Mouse (Mus musculus) layer of hippocampus, adult 11-12 months (tissue): ENCODE data around the gene Copz1.
"Not testable (repeated sequence)": the region's sequence is repeated elsewhere in the genome, so short reads cannot be mapped to it uniquely, and the experiment has no call there.

Experiments
- DNase-seq: peaks from one replicate; pipeline ENCODE4 v3.0.0; 2022; ENCODE audit warnings: low spot score

Copz1 gene

DNA sequence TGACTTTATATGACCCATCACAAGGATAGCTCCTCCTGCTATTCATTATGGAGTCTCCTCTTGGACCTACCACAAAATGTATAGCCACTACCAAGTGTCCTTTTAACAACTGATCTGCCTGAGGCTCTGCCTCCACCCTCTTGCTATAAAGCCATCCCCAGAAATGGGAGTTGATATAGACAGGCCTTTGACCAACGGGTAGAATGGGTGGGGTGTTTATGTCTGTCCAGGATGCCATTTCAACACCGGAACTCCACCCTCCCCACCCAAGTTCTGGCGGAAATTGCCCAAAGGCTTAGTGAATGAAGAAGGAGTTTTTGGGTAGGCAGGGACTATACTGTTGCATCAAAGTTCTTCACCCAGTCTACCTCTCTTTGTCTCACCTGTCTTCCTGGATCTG is 19.9 kb upstream of the Copz1 start:
- DNase-seq = no peak

DNA sequence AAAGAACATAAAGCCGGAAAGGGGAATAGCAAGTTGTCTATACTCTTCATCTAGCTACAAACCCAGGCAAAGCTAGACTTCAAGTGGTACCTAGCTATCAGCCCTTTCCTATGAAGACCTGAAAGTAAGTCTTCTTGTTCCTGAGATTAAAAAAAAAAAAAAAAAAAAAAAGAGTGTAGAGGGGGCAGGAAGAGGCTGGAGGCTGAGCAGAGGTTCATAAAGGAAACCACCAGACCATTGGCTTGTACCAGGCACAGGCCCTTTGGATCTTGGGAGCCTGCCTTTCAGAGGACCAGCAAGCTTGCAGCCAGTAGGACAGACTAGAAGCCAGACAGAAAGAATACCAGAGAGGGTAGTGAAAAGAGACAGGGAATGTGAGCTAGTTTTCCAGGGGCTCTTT is 19.2 kb upstream of the Copz1 start:
- no peak for DNase-seq

DNA sequence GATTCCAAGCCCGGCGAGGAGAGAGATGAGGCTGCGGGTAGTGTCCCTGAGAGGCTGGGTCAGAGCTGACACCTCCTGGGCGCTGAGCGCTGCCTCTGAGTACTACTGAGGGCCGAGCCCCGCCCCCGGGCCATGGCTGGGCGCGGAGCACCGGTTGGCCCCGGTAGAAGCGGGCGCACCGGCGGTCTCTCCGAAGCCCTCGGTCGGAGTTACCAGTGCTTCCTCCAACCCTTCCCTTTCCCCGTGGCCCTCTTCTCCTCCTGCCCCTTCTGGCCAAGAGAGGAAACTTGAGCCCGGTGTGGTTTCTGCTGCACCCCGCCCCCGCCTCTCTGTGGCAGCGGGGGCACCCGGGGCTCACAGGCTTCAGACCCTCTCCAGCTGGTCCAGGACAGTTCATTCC is 17.3 kb upstream of the Copz1 start:
- DNase-seq = no peak

DNA sequence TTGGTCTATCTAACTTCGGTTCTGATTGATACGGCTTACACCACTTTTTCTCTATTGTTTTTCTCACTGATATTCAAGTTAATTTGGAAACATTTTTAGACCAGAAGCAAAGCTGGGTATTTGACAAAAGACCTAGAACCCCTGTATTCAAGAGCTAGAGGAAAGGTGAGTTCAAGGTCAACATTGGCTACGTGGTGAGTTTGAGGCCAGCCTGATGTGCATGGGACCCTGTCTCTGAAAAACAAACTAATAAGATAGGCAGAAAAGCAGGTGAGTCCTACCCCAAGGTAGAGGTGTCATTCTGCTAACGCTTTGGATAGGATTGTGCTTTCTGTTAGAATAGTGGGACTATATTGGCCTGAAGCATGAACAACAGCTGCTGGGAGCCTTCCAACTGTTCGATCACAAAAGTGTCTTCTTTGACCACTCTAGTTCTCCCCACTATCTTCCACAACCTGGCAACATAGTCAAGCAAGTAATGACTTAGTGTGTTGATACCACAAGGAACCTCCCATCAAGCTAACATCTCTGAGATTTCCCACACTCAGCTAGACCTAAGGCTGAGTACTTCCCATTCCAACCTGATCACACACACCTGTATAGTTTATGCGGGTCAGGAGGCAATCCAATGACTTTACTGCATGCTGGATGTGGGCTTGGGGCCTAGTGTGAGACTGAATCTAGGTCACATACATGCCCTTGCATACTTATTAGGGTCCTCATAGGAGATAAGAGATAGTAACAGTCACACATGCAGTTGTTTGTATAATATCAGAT is 16.1 kb upstream of the Copz1 start:
- DNase-seq = no peak

DNA sequence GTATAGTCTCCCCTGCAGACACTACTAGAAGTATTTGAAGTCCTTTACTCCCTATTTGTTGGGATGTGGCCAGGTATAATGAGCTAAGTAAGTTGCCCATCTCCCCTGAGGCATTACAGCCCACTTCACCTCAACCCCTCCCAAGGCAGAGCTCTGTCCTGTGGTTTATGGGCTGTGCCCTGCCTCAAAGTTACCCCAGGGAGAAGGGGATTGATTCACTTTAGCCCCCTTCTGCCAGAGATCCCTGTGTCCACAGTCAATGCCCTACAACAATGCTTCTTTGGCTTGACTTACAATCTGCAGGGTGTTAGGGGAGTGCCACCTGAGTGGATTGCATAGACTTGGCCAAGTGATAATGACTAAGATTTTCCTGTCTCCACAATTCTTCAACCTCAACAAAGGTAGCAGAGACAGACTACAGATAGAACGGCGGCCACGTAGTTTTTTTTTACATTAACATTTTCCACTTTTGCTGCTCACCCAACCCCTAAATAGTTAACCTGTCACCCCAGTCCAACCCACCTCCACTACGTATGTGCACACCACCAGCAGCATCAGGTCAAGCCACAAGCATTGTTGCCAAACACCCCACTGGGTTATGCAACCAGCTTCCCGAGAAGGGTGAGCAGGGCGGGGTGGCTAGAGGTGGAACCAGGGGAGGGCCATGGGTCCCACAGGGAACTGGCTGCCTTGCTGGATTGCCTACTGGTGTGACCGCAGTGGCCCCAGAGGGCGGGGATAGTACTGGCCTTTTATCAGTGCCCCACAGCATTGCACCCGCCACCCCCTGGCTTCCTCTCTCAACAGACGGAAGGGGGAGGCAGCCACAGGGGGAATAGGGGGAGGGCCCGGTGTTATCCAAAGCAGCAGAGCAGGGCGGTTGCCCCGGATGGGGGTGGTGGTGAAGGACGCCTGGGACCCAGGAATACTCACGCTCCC is 14.5 kb upstream of the Copz1 start, which contains the start of gene Nfe2:
Gene Nfe2, minus strand, starts transcription at position 614 of the 939 bp plus-strand sequence.
- peak; percentile 50 for DNase-seq

DNA sequence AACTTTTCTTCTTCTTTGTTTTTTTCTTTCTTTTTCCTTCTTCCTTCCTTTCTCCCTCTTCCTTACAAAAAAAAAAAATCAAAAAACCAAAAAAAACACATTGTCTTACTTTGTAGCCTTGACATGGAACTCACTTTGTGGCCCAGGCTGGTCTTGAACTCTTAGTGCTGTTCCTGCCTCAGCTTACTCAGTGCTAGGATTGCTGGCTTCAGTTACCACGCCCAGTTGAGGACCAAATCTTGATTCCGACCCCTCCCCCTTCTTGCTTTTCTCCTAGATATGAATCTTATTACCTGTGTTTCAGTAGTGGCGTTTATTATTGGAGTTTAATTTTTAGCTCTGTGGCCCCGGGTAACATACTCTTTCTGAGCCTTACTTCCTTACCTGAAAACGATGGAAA is 13.4 kb upstream of the Copz1 start:
- DNase-seq = no peak

DNA sequence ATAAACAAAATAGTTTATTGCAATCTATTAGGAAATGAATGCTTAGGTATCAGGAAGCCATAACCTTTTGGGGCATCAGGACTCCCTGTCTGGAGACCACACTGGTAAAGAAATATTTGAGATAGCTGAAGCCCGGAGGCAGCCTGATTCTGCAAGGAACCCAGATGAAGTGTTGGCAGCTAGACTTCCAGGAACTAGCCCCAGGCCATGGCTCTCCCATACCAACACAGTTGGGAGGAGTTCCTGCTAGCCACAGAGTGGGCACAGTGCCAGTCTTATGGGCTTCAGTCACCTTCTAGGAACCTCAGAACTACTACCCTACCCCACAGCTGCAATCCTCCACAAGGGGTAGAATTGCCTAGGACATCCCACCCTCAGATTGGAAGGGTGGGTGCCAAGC is 12.5 kb upstream of the Copz1 start:
- DNase-seq = no peak

DNA sequence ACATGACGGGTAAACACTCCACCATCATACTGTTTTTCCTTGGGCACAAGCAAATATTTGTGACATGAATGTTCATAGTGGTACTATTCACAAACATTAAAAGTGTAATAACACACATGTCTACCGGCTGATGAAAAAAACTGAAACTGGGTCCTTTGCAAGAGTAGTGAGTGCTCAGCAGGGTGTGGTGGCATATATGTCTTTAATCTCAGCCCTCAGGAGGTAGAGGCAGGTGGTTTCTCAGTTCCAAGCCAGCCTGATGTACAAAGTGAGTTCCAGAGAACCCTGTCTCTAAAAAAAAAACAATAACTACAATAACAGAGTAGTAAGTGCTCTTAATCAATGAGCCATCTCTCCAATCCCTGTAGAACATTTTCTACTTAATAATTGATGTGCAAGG is 7.7 kb upstream of the Copz1 start:
- no peak for DNase-seq

DNA sequence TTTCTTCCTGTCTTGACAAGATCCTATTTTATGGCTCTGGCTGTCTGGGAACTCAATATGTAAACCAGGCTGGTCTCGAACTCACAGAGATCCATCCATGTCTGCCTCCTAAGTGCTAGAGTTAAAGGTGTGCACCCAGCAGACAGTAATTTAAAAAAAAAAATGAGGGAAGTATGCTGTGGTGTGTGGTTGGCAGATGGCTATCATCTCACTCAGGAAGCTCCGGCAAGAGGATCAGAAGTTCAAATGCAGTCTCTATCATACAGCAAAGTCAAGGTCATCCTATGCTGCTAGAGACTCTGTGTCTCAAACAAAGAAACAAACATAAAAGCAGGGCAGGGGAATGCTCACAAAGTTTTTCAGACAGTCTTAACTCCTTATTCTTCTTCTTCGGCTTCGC is 3.6 kb upstream of the Copz1 start:
- DNase-seq = no peak

DNA sequence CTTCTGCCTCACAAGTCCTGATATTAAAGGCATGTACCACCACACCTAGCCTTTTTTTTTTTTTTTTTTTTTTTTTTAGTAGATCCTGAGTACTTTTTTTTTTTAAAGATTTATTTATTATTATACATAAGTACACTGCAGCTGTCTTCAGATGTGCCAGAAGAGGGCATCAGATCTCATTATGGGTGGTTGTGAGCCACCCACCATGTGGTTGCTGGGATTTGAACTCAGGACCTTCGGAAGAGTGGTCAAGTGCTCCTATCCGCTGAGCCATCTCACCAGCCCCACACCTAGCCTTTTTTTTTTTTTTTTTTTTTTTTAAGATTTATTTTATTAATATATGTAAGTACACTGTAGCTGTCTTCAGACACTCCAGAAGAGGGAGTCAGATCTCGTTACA is 3.4 kb downstream of the Copz1 start:
- DNase-seq = not testable (repeated sequence)

DNA sequence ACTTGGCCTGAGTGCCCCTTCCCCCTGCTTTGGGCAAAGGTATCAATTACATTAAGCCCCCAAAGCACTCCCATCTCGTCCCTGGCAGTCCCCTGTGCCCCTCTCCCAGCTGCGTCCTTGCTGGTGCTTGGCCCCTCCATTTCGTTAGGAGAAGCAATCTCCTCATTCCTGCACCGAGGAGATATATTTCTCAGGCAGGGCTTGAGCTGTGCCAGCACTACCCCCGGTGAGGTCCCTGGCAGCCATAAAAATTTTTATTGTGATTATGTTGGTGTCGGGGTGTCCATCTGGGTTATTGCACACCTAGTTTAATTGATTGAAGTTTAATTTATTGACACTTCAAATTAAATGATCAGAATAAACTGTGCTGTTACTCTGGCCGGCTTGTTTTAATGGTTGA is 5.4 kb downstream of the Copz1 start:
- no peak for DNase-seq

DNA sequence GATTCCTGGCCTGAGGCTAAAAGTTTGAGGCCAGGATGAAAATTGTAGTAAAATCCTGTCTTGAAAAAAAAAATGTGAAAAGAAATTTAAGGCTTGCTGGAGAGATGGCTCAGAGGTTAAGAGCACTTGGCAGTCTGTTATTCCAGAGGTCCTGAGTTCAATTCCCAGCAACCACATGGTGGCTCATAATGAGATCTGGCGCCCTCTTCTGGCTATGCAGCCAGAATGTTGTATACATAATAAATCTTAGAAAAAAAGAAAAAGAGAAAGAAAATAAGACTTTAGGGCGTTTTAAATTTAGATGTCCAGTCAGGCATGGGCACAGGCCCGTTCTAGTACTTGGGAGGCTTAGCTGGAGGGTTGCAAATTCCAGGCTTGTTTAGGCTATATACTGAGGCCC is 7.2 kb downstream of the Copz1 start:
- no peak for DNase-seq

DNA sequence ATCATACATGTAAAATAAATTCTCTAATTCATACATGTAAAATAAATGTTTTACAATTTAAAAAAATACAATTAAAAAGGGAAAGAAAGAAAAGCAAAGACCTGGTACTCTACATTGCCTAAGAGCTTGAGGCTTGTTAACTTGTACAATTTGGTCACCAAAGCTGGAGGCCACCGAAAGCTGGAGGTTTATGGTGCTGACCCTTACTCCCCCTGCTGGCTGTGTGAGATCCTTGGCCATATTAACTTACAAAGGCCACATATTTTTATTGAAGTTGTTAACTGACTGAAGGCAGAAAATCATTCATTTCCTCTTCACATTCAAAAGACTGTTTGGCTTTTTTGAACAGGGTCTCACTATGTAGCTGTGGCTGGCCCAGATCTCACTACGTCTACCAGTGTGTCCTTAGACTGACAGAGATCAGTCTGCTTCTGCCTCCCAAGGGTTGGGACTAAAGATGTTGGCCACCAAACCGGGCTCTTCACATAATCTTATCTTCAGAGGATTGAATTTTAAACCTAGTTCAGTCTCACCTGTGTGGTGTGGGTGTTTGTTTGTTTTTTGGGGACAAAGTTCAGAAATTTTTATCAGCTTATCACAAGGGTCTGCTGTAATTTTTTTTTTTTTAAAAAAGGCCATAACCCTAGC is 8.4 kb downstream of the Copz1 start:
- no peak for DNase-seq

DNA sequence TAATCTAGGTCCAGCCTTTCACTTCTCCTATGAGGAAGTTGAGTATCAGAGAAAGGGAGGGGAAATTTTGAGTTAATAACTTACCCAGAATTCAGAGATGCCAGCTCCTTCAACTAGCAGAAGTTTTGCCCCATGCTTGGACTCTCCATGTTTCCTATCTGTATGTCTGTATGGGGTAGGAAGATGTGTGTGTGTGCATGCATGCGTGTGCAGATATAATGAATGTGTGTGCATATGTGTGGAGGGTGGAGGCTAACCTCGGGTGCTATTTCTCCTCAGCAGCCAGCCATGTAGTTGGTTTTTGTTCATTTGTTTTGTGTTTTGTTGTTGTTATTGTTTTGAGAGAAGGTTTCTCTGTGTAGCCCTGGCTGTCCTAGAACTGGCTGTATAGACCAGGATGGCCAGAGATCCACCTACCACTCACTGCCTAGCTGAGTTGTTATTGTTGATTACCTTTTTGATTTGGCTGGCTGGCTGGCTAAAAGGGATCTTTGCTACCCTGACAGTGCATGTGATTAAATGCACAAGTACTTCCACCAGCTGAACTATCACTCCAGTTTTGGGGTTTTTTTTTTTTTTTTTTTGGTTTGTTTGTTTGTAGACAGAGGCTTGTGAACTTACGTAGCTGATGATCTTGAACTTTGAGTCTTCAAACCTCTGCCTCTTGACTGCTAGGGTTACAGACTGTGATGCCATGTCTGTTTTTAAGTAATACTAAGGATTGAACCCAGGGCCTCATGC is 9.1 kb downstream of the Copz1 start:
- no peak for DNase-seq

DNA sequence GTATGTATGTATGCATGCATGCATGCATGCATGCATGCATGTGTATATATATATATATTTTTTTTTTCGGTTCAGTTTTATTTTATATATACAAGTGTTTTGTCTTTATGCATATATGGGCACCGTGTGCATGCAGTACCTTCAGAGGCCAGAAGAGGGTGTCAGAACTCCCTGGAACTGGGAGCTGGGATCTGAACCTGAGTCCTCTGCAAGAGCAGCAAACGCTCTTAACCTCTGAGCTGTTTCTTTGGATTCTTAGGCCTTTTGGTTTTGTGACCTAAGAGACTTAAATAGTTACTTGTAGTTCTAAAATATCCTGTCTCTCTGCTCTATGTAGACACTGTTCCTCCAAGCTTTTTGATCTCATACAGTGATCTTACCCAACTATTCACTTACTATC is 11.6 kb downstream of the Copz1 start:
- DNase-seq = no peak

DNA sequence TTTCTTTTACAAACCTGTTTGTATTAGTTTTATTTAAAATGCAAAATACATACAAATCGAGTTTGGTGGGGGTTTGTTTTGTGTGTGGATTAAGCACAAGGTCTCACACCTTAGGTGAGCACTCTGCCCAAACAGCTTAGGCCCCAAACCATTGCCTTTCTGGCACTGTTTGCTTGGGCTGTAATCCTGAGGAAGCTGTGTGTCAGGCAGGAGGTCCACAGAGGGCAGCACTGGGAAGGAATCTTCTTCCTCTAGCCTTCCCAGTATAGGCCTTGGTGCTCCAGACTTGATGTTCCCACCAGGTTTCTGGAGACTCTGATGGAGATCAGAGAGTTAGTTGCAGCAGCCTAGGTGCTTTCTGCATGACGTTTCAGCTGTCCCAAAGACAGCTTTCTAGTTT is 12.1 kb downstream of the Copz1 start:
- DNase-seq = no peak

DNA sequence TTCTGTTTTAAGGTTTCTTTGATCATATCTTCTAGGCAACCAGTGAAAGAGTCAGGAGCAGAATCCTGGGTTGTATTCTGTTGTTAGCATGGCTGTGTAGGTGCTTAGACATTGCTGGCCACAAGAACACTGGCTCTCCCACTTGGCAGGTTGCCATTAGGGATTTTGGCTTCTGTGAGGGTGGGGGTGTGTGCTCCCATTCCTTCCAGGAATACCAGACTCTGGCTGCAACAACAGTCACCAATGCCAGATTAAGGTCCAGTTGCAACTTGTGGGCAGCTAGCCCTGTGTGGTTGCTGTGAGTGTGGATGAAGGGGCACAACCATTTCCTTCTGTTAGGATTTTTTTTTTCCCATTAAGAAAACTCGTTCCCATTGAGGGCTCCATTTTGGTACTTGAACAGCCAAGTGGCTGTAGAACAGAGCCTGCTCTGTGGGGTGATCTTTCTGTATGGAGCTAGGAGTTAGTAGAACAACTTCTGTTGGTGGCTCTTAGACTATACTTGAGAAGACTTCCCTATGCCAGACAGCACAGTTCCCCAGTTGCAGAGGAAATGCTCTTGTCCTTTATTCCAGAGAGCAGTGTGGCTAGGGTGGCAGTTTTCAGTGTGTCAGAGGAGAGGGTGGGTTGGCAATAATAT is 13.4 kb downstream of the Copz1 start:
- DNase-seq = no peak

DNA sequence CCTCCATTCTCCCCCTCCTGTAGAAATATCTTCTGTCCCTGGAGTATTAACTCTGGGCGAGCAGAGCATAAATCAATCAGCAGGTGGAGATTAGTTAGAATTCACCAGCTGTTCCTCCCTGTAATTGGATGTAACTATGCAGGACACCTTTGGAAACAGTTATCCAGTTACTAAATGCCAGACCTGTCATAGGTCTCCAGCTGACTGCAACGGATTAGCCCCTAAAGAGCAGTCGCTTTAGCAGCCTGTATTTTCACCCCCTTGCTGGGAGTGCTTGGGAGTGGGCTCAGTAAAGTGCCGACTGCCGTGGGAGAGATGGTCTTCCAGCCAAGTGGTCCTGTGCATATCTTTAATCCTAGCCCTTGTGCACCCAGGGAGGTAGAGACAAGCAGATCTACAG is 17.1 kb downstream of the Copz1 start:
- no peak for DNase-seq

DNA sequence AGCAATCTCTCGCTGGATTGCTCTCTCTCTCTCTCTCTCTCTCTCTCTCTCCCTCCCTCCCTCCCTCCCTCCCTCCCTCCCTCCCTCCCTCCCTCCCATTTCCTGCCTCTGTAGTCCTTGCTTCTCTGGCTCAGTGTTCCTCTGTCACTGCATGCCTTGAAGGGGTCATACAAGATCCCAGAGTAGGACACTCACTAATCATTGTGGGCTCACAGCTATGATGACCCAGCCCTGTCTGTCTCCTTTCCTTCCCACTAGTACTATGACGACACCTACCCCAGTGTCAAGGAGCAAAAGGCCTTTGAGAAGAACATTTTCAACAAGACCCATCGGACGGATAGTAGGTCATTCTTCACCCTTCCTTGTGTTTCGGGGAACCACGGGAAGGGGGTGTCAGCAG is 17.9 kb downstream of the Copz1 start:
- DNase-seq = no peak

DNA sequence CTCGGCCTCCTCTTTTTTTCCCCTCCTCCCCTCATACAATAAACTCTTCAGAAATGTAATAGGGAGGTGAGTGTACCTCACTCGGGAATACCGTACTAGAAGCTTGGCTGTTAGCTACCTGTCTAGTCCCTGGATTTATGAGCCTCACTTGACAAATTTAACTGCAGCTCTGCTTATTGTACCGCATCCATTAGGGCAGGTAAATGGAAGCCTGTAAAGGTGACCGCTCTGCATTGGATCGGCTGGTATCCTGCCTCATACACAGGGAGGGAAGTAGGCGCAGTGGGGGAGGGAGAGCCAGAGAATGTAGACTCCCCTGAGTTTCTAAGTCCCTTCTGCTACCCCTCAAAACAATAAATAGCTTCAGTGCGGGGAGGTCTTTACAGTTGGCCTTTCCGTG is 18.3 kb downstream of the Copz1 start:
- no peak for DNase-seq

DNA sequence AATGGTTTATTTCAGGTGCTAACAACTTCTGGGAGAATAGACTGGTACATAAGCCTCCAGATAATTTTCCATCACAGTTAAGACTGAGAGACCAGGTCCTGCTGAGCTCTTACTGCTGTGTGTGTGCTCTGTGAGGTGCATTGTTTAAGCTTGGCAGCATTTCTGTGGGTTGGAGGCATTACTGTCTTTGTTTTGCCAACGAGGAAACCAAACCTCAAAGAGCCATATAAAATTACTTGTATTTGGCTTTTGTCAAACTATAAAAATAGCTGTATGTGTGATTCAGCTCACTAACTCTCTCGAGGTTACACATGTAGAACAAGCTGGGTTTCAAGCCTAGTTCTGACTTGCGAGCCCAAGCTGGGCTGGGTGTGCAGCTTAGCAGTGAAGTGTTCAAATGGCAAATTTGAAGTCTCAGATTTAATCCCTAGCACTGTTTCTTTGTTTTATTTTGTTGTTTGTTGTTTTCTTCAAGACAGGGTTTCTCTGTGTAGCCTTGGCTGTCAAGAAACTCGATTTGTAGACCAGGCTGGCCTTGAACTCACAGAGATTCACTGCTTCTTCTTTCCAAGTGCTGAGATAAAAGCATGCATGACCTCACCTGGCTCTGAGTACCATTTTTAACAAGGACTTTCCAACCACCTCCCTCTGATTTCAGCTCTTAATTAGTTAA is 20.3 kb downstream of the Copz1 start:
- DNase-seq = no peak
